Mouse (Mus musculus) cerebellum, adult 2 months (tissue): ENCODE results near the gene Rab10. TPM values are rescaled to one million over a fixed set of nuclear protein-coding genes. Genes with fewer than 3 reads are reported as not detected.

ENCODE experiments used
- DNase-seq, 2 experiments: peaks; one replicate each; pipeline ENCODE4 v3.0.0; 2021
- H3K27ac ChIP-seq: fragments of 200-500 bp; 2 replicates; pipeline ENCODE4 v1.5.1; 2012; ENCODE audit warnings: low read length, control low read depth, inconsistent platforms; ENCODE audit not compliant: insufficient read depth
- H3K27me3 ChIP-seq: fragments of 200-500 bp; 2 replicates; pipeline ENCODE4 v1.6.1; 2012; ENCODE audit warnings: inconsistent platforms, mild to moderate bottlenecking, low read length, moderate library complexity; ENCODE audit not compliant: control insufficient read depth, insufficient read depth
- H3K4me1 ChIP-seq: fragments of 200-500 bp; 2 replicates; pipeline ENCODE4 v1.6.1; 2011; ENCODE audit warnings: low read length; ENCODE audit not compliant: control insufficient read depth, insufficient read depth
- H3K4me3 ChIP-seq: fragments of 200-500 bp; replicated peaks from 2 replicates; pipeline ENCODE3; 2011; ENCODE audit warnings: mild to moderate bottlenecking, low read depth, low read length, control low read depth; ENCODE audit not compliant: insufficient read depth
- CTCF ChIP-seq: fragments of 200-500 bp; IDR thresholded peaks from 2 replicates; pipeline ENCODE4 v1.5.1; 2011; ENCODE audit warnings: low read depth, mild to moderate bottlenecking, control low read depth, low read length, moderate library complexity, borderline replicate concordance; ENCODE audit not compliant: insufficient read depth
- POLR2A ChIP-seq: fragments of 200-500 bp; IDR thresholded peaks from 2 replicates; pipeline ENCODE4 v1.6.1; 2011; ENCODE audit warnings: low read length, control low read depth, borderline replicate concordance; ENCODE audit not compliant: insufficient read depth
- WGBS: fragments of 180-500 bp; shearing (Covaris S2); methylation state at CpG from one replicate; pipeline ENCODE4 v1.1.7; 2018; 5-methylcytosine and 5-hydroxymethylcytosine counted together
- polyA plus RNA-seq: library from polyadenylated mRNA; depleted of rRNA; stranded (reverse); fragments of >200 nt; gene quantifications from 2 replicates; pipeline ENCODE4 v1.2.3, GENCODE M21; 2012

Rab10 gene
- polyA plus RNA-seq, 1 experiment, result 96.6 TPM

- no peak for DNase-seq
- 95% methylated on average over 6 of the region's 6 CpGs for WGBS
- Histone ChIP-seq H3K4me3 (no peak overlapping the region), H3K27me3 (no peaks in the 10 kb centered on the region), H3K4me1 (no peaks in the 10 kb centered on the region), H3K27ac (no peak overlapping the region)
- TF ChIP-seq CTCF, result no peak
- TF ChIP-seq POLR2A, result no peak
Measured at GRCm38 (mm10) chr12:3246091-3246490, 63.7 kb downstream of the Rab10 start.

- no peaks in the 10 kb centered on the region for H3K27me3 ChIP-seq
- WGBS, result 94% methylated on average over 1 of the region's 1 CpGs
- peaks cover 11% of the 10 kb centered on the region; the same call in 1 of the 2 replicates for H3K4me1 ChIP-seq
- no peak overlapping the region for H3K4me3 ChIP-seq
- no peak for DNase-seq
- no peak overlapping the region for H3K27ac ChIP-seq
- TF ChIP-seq POLR2A (no peak), CTCF (no peak)
Measured at GRCm38 (mm10) chr12:3239544-3239943, 70.2 kb downstream of the Rab10 start.

- H3K27me3 ChIP-seq, result no peaks in the 10 kb centered on the region
- peak in 1 of 2 experiments; percentile 23 for DNase-seq
- H3K4me1 ChIP-seq, result peaks cover 13% of the 10 kb centered on the region; the same call in 1 of the 2 replicates
- H3K4me3 ChIP-seq, result no peak overlapping the region
- 75% methylated on average over 16 of the region's 16 CpGs for WGBS
- H3K27ac ChIP-seq, result no peak overlapping the region
- TF ChIP-seq POLR2A, result no peak
- TF ChIP-seq CTCF, result no peak
Measured at GRCm38 (mm10) chr12:3238361-3239051, 71.3 kb downstream of the Rab10 start.

GRCm38 (mm10) chr12:3237799-3238198, 72.0 kb downstream of the Rab10 start:
- 54% methylated on average over 5 of the region's 5 CpGs for WGBS

GRCm38 (mm10) chr12:3236831-3237681, 72.7 kb downstream of the Rab10 start:
- peaks cover 13% of the 10 kb centered on the region; the same call in 1 of the 2 replicates for H3K4me1 ChIP-seq
- H3K27ac ChIP-seq, result no peak overlapping the region
- DNase-seq, result peak; percentile 46 to 53
- H3K27me3 ChIP-seq, result no peaks in the 10 kb centered on the region
- 94% methylated on average over 12 of the region's 12 CpGs for WGBS
- TF ChIP-seq POLR2A, result no peak
- no peak for TF ChIP-seq CTCF
- H3K4me3 ChIP-seq, result no peak overlapping the region

More at GRCm38 (mm10) chr12:3237799-3238198, 72.0 kb downstream of the Rab10 start:
- TF ChIP-seq POLR2A (no peak), CTCF (no peak)
- no peak overlapping the region for H3K4me3 ChIP-seq
- no peaks in the 10 kb centered on the region for H3K27me3 ChIP-seq
- H3K27ac ChIP-seq, result no peak overlapping the region
- H3K4me1 ChIP-seq, result peaks cover 13% of the 10 kb centered on the region; the same call in 1 of the 2 replicates
- no peak for DNase-seq

- no peak for TF ChIP-seq CTCF
- TF ChIP-seq POLR2A, result no peak
- WGBS, result 44% methylated on average over 14 of the region's 14 CpGs
- peak overlapping the region; percentile 92 for H3K4me3 ChIP-seq
- peak; percentile 38 to 47 for DNase-seq
- H3K4me1 ChIP-seq, result peaks cover 13% of the 10 kb centered on the region; the same call in 1 of the 2 replicates
- H3K27me3 ChIP-seq, result no peaks in the 10 kb centered on the region
- peak overlapping the region; percentile 75; the same call in 1 of the 2 replicates for H3K27ac ChIP-seq
Measured at GRCm38 (mm10) chr12:3236163-3236641, 73.6 kb downstream of the Rab10 start.

- TF ChIP-seq POLR2A (peak; percentile 7; the same call in 1 of the 2 replicates), CTCF (peak; percentile 81)
- peak; percentile 94 to 98 for DNase-seq
- WGBS, result 15% methylated on average over 39 of the region's 39 CpGs
Measured at GRCm38 (mm10) chr12:3235646-3236161, 74.1 kb downstream of the Rab10 start.

More at GRCm38 (mm10) chr12:3235646-3236161, 74.1 kb downstream of the Rab10 start:
- peak overlapping the region; percentile 92 for H3K4me3 ChIP-seq
- H3K27ac ChIP-seq, result peak overlapping the region; percentile 75
- no peaks in the 10 kb centered on the region for H3K27me3 ChIP-seq
- H3K4me1 ChIP-seq, result peaks cover 13% of the 10 kb centered on the region; the same call in 1 of the 2 replicates
